Mouse (Mus musculus): ENCODE measurements around the gene Vps9d1.

DNA sequence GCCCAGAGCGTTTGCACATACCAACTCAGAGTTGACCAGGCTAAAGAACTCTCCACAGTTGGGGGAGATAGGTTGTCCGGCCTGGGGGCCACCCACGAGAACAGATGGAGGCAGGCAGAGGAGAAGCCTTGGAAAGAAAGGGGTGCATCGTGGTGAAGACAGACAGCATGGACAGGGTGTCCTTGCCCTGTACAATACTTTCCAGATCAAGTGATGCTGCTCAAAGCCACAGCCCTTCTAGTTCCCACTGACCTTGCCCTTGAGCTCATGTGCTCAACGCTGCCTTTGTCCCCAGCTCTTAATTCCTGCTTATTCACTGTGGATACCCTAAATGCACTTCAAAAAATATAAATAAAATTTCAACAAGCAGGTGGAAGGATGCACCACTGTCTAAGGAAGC, 20.3 kb upstream of the Vps9d1 start:
- TF ChIP-seq POLR2A (IDR thresholded peaks at IDR 0.05; ENCODE audit: extremely low read depth, insufficient read depth, low read length), result no peak
- TF ChIP-seq CTCF (IDR thresholded peaks at IDR 0.05; ENCODE audit: low read depth, low read length), result no peak
